Mouse (Mus musculus) kidney, adult 2 months (tissue): Measurements from ENCODE around the gene Myo18b. TPM values are rescaled to one million over a fixed set of nuclear protein-coding genes. Genes with fewer than 3 reads are reported as not detected.
A peak's percentile ranks its signal among the peaks of the same experiment; 100 is the strongest.

Experiments
- DNase-seq: peaks from one replicate; pipeline ENCODE4 v3.0.0; 2021
- H3K27ac ChIP-seq: fragments of 200-500 bp; 2 replicates; pipeline ENCODE4 v1.5.1; 2012; ENCODE audit warnings: low read depth, low read length, control low read depth, inconsistent platforms; ENCODE audit not compliant: insufficient read depth
- H3K27me3 ChIP-seq: fragments of 200-500 bp; replicated peaks from 2 replicates; pipeline ENCODE4 v1.6.1; 2012; ENCODE audit warnings: mild to moderate bottlenecking, moderate library complexity, low read length, inconsistent platforms; ENCODE audit not compliant: control insufficient read depth, insufficient read depth
- H3K36me3 ChIP-seq: fragments of 200-500 bp; 2 replicates; pipeline ENCODE4 v1.6.1; 2012; ENCODE audit warnings: mild to moderate bottlenecking, moderate library complexity, low read length, inconsistent platforms; ENCODE audit not compliant: control insufficient read depth, insufficient read depth
- H3K4me1 ChIP-seq: fragments of 200-500 bp; 2 replicates; pipeline ENCODE4 v1.6.1; 2011; ENCODE audit warnings: low read length; ENCODE audit not compliant: control insufficient read depth, insufficient read depth
- H3K4me3 ChIP-seq: fragments of 200-500 bp; 2 replicates; pipeline ENCODE4 v1.5.1; 2011; ENCODE audit warnings: mild to moderate bottlenecking, low read depth, low read length, control low read depth; ENCODE audit not compliant: insufficient read depth
- CTCF ChIP-seq: fragments of 200-500 bp; conservative IDR thresholded peaks from 2 replicates; pipeline ENCODE4 v1.5.1; 2011; ENCODE audit warnings: low read depth, mild to moderate bottlenecking, control low read depth, low read length, moderate library complexity, mixed read lengths; ENCODE audit not compliant: insufficient read depth, insufficient read length
- POLR2A ChIP-seq: fragments of 200-500 bp; IDR thresholded peaks from one replicate; pipeline ENCODE4 v1.6.1; 2011; ENCODE audit warnings: low read depth, low read length, control low read depth
- whole genome bisulfite sequencing: fragments of 180-500 bp; shearing (Covaris S2); methylation state at CpG from one replicate; pipeline ENCODE4 v1.1.7; 2018; 5-methylcytosine and 5-hydroxymethylcytosine counted together
- polyA plus RNA-seq: library from polyadenylated mRNA; depleted of rRNA; stranded (reverse); fragments of >200 nt; gene quantifications from 2 replicates; pipeline ENCODE4 v1.2.3, GENCODE M21; 2012

The Myo18b gene
- polyA plus RNA-seq, 1 experiment: 1.2 TPM

- no peaks in the 10 kb centered on the region for H3K27me3 ChIP-seq
- 55% methylated on average over 9 of the region's 9 CpGs for WGBS
- no peak for DNase-seq
- TF ChIP-seq POLR2A: no peak
- no peak for TF ChIP-seq CTCF
- no peaks in the 10 kb centered on the region for H3K4me1 ChIP-seq
- H3K27ac ChIP-seq: no peak overlapping the region
- no peak overlapping the region for H3K4me3 ChIP-seq
- H3K36me3 ChIP-seq: no peaks in the 10 kb centered on the region
Measured at GRCm38 (mm10) chr5:112743121-112743520, 153.0 kb downstream of the Myo18b start.

DNA sequence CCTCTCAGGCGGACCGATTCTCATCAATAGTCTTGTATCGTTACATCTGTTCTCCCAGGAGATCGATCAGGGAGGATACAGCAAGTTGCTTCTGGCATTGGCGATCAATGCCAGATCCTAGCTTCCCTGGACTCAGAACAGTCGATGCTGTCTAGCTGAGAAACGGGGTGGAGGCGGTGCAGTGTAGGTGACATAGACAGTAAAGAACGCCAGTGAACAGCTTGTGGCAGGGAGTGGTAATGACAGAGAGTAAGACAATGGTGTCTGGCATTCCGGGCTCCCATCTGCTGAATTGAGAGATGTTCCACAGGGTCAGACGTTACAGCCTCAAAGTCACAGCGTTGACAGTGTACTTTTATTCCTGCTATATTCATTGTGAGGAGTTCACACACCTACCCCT is 155.5 kb downstream of the Myo18b start:
- H3K36me3 ChIP-seq: no peaks in the 10 kb centered on the region
- H3K27me3 ChIP-seq: no peaks in the 10 kb centered on the region
- no peak overlapping the region for H3K27ac ChIP-seq
- no peak for DNase-seq
- no peak for TF ChIP-seq CTCF
- no peak for TF ChIP-seq POLR2A
- WGBS: 75% methylated on average over 12 of the region's 12 CpGs
- no peaks in the 10 kb centered on the region for H3K4me1 ChIP-seq
- H3K4me3 ChIP-seq: no peak overlapping the region

DNA sequence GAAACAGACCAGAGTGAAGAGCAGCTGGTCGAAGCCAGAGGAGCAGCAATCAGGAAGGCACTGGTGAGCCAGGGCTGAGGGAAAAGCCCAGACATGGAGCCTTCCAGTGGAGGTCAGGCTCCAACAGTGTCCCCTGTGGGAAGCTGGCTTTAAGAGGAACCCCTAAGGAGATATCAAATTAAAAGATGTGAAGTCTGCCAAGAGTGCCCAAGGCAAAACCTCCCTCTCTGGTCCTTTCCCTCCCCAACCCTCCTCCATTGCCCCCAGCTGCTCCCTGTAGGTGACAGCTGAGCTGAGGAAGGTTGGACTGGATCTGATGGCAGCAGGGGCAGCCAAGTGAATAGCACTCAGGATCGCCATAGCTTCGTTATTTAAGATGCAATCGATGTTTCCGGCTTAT is 161.1 kb downstream of the Myo18b start:
- H3K27me3 ChIP-seq: no peaks in the 10 kb centered on the region
- TF ChIP-seq CTCF (no peak), POLR2A (no peak)
- WGBS: 57% methylated on average over 5 of the region's 5 CpGs

GRCm38 (mm10) chr5:112730604-112731003 is 165.6 kb downstream of the Myo18b start:
- no peak for TF ChIP-seq POLR2A
- TF ChIP-seq CTCF: no peak
- Histone ChIP-seq H3K27ac (no peak overlapping the region), H3K4me3 (no peak overlapping the region), H3K27me3 (no peaks in the 10 kb centered on the region), H3K36me3 (no peaks in the 10 kb centered on the region), H3K4me1 (no peaks in the 10 kb centered on the region)
- no peak for DNase-seq
- 12% methylated on average over 10 of the region's 10 CpGs for WGBS

More for the DNA sequence above, 161.1 kb downstream of the Myo18b start:
- Histone ChIP-seq H3K4me3 (no peak overlapping the region), H3K4me1 (no peaks in the 10 kb centered on the region), H3K36me3 (no peaks in the 10 kb centered on the region), H3K27ac (no peak overlapping the region)
- DNase-seq: no peak

DNA sequence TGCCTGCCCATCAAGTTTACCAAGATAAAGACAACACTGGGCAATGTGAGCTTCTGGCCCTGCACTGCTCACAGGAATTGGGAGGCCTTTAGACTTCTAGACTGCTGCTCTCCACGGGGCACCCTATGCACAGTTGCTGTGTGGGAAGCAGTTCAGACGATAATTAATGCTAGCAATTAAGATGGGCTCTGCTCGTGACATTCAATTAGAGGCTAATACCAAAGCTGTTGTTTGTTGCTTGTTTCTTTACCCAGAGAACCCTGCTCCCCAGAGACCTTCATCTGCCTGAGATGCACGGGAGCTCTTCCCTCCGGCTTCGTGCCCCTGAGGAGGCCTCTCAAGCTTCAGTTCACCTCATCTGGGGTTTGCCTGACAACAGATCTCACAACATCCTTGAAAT is 167.7 kb downstream of the Myo18b start:
- no peak for DNase-seq
- Histone ChIP-seq H3K27ac (no peak overlapping the region), H3K36me3 (no peaks in the 10 kb centered on the region), H3K4me1 (no peaks in the 10 kb centered on the region), H3K4me3 (no peak overlapping the region), H3K27me3 (no peaks in the 10 kb centered on the region)
- no peak for TF ChIP-seq POLR2A
- TF ChIP-seq CTCF: no peak
- 57% methylated on average over 6 of the region's 6 CpGs for whole genome bisulfite sequencing

GRCm38 (mm10) chr5:112718655-112719306 is 177.4 kb downstream of the Myo18b start:
- Histone ChIP-seq H3K4me1 (no peaks in the 10 kb centered on the region), H3K27ac (no peak overlapping the region), H3K36me3 (no peaks in the 10 kb centered on the region), H3K27me3 (no peaks in the 10 kb centered on the region), H3K4me3 (no peak overlapping the region)
- TF ChIP-seq POLR2A (no peak), CTCF (no peak)
- 46% methylated on average over 12 of the region's 12 CpGs for WGBS
- DNase-seq: peak; percentile 54

DNA sequence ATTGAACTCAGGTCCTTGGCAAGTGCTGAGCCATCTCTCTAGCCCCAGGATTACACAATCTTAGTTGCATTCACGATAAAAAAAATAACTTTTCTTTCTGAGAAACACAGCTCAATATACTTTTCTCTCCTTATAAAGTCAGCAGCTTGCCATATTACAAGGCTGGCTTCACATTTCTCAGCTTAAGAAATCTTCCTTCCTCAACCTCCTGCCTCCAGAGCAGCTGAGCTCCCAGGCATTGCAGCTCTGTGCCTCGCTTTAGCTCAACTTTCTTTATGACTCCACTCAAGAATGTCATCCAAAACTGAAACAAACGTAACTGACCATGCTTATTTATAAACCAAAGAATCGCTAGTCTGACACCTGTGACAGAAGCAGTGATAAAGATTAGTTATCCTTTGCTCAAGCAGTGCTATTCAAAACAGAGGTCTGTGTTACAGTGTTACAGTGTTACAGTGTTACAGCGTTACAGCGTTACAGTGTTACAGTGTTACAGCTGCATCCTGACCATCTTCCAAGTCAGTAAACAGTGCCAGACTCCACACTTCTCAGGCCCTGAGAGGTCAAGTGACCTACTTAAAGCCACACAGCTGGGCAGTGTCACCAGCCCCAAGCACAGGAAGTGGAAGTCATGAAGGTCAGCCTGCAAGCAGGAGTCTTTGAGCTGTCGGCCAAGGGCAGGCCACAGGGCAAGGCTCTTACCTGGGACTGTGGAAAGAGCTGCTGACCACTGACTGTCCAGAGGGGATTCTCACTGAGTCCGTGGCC is 181.3 kb downstream of the Myo18b start:
- H3K27me3 ChIP-seq: no peaks in the 10 kb centered on the region
- TF ChIP-seq CTCF: no peak
- no peak for TF ChIP-seq POLR2A
- no peak overlapping the region for H3K27ac ChIP-seq
- H3K36me3 ChIP-seq: no peaks in the 10 kb centered on the region
- H3K4me1 ChIP-seq: no peaks in the 10 kb centered on the region
- H3K4me3 ChIP-seq: no peak overlapping the region
- no peak for DNase-seq
- WGBS: 17% methylated on average over 8 of the region's 8 CpGs
